ENCODE assay signal across 25 mouse cellular contexts in genomic region chr3:151390912-151391311, GRCm38 (mm10). TPM values are rescaled to one million over a fixed set of nuclear protein-coding genes. Genes with fewer than 3 reads are reported as not detected.
DNase-seq lines count a peak whose midpoint lies in the region; ATAC-seq and TF ChIP-seq lines count a peak whose summit lies in the region.
"Had no signal": no experiment of that assay in that cellular context is flagged by ENCODE, and none has a peak within 500 bp of the region (broad histone marks: within the 10 kb centered on the region; RNA-seq: fewer than 3 reads in every experiment).

No protein-coding gene starts in this region.

- H3K27ac ChIP-seq in kidney, adult 2 months (ENCODE audit: insufficient read depth, low read depth, low read length) = 0 out of 2 replicates have a peak overlapping the region, but pooled peaks have one; percentile 9
- H3K27ac ChIP-seq in lung, embryonic 16.5 days (ENCODE audit: low read length) = no peak overlapping the region
- H3K27ac ChIP-seq in midbrain, postnatal 0 days (ENCODE audit: low read depth, low read length) = no peak overlapping the region
- H3K27ac ChIP-seq in forebrain, embryonic 16.5 days (ENCODE audit: low read length) = no peak overlapping the region
- H3K27ac ChIP-seq: embryonic facial prominence, embryonic 10.5 days; embryonic facial prominence, embryonic 12.5 days; forebrain, embryonic 13.5 days; forebrain, embryonic 15.5 days had no signal

- no peak overlapping the region for H3K9ac ChIP-seq in lung, embryonic 16.5 days (ENCODE audit: low read length)
- H3K9ac ChIP-seq in midbrain, postnatal 0 days (replicated peaks; ENCODE audit: low read length, poor library complexity, severe bottlenecking) = no peak overlapping the region
- no peak overlapping the region for H3K9ac ChIP-seq in forebrain, embryonic 16.5 days (replicated peaks; ENCODE audit: low read depth, low read length)
- H3K9ac ChIP-seq: embryonic facial prominence, embryonic 12.5 days; forebrain, embryonic 13.5 days; forebrain, embryonic 15.5 days had no signal

- H3K4me3 ChIP-seq in kidney, adult 2 months (ENCODE audit: insufficient read depth, low read depth, low read length) = no peak overlapping the region
- no peak overlapping the region for H3K4me3 ChIP-seq in lung, embryonic 16.5 days (ENCODE audit: low read length)
- H3K4me3 ChIP-seq in myocyte = no peak overlapping the region
- H3K4me3 ChIP-seq in midbrain, postnatal 0 days (ENCODE audit: low read depth, low read length) = no peak overlapping the region
- H3K4me3 ChIP-seq in forebrain, embryonic 16.5 days (replicated peaks; ENCODE audit: low read length) = no peak overlapping the region
- H3K4me3 ChIP-seq: embryonic facial prominence, embryonic 10.5 days; embryonic facial prominence, embryonic 12.5 days; forebrain, embryonic 13.5 days; forebrain, embryonic 15.5 days had no signal

- H3K4me1 ChIP-seq in kidney, adult 2 months (ENCODE audit: control insufficient read depth, insufficient read depth, low read length) = no peaks in the 10 kb centered on the region
- H3K4me1 ChIP-seq in lung, embryonic 16.5 days (replicated peaks; ENCODE audit: control insufficient read depth, insufficient read depth, low read length) = no peaks in the 10 kb centered on the region
- no peaks in the 10 kb centered on the region for H3K4me1 ChIP-seq in midbrain, postnatal 0 days (ENCODE audit: insufficient read depth, low read length)
- H3K4me1 ChIP-seq in forebrain, embryonic 16.5 days (replicated peaks; ENCODE audit: control insufficient read depth, insufficient read depth, low read length) = no peaks in the 10 kb centered on the region
- H3K4me1 ChIP-seq: embryonic facial prominence, embryonic 10.5 days; embryonic facial prominence, embryonic 12.5 days; forebrain, embryonic 13.5 days; forebrain, embryonic 15.5 days had no signal

- H3K79me2 ChIP-seq in myocyte (ENCODE audit: control insufficient read depth, insufficient read depth) = no peaks in the 10 kb centered on the region

- no peak for DNase-seq in kidney, adult 2 months
- no peak for DNase-seq in kidney, adult 11 months
- DNase-seq in lung, adult 18-20 months = no peak
- peak; percentile 13 for DNase-seq in 3T3-L1 (ENCODE audit: low read depth, low spot score)
- DNase-seq in midbrain, postnatal 0 days (ENCODE audit: low spot score) = no peak
- DNase-seq: adrenal gland, adult 8-10 months; adrenal gland, postnatal 14 days; adrenal gland, postnatal 36 days; cerebellum, adult 11-12 months; cerebellum, adult 2 months; cerebellum, adult 9-10 months; cerebellum, postnatal 10 days; cerebellum, postnatal 25 days had no signal

- TF ChIP-seq CTCF in kidney, adult 2 months (conservative IDR thresholded peaks at IDR 0.05; ENCODE audit: insufficient read depth, insufficient read length, low read depth, low read length) = no peak
- TF ChIP-seq CTCF in midbrain, postnatal 0 days (IDR thresholded peaks at IDR 0.05) = no peak

- H3ac ChIP-seq in myocyte (ENCODE audit: control insufficient read depth, insufficient read length) = no peak overlapping the region

- H3K36me3 ChIP-seq in kidney, adult 2 months (ENCODE audit: control insufficient read depth, insufficient read depth, low read length) = no peaks in the 10 kb centered on the region
- H3K36me3 ChIP-seq in lung, embryonic 16.5 days (ENCODE audit: control insufficient read depth, insufficient read depth, low read length) = no peaks in the 10 kb centered on the region
- H3K36me3 ChIP-seq in myocyte (ENCODE audit: control insufficient read depth, insufficient read depth) = no peaks in the 10 kb centered on the region
- no peaks in the 10 kb centered on the region for H3K36me3 ChIP-seq in midbrain, postnatal 0 days (ENCODE audit: insufficient read depth, low read length)
- no peaks in the 10 kb centered on the region for H3K36me3 ChIP-seq in forebrain, embryonic 16.5 days (ENCODE audit: control insufficient read depth, insufficient read depth)
- H3K36me3 ChIP-seq: embryonic facial prominence, embryonic 10.5 days; embryonic facial prominence, embryonic 12.5 days; forebrain, embryonic 15.5 days; G1E had no signal

- no peaks in the 10 kb centered on the region for H3K9me3 ChIP-seq in lung, embryonic 16.5 days (ENCODE audit: control insufficient read depth, low read length)
- H3K9me3 ChIP-seq in midbrain, postnatal 0 days (ENCODE audit: low read length) = no peaks in the 10 kb centered on the region
- H3K9me3 ChIP-seq in forebrain, embryonic 16.5 days (ENCODE audit: control insufficient read depth, low read length) = no peaks in the 10 kb centered on the region
- H3K9me3 ChIP-seq: embryonic facial prominence, embryonic 10.5 days; embryonic facial prominence, embryonic 12.5 days; forebrain, embryonic 13.5 days; forebrain, embryonic 15.5 days had no signal

- H3K4me2 ChIP-seq in lung, embryonic 16.5 days (ENCODE audit: low read depth, low read length) = no peak overlapping the region
- H3K4me2 ChIP-seq in myocyte (ENCODE audit: low read depth) = no peak overlapping the region
- H3K4me2 ChIP-seq in midbrain, postnatal 0 days (ENCODE audit: low read depth, low read length, poor library complexity, severe bottlenecking) = no peak overlapping the region
- H3K4me2 ChIP-seq in forebrain, embryonic 16.5 days (ENCODE audit: low read length) = no peak overlapping the region
- H3K4me2 ChIP-seq: embryonic facial prominence, embryonic 12.5 days; forebrain, embryonic 13.5 days; forebrain, embryonic 15.5 days had no signal

- no peaks in the 10 kb centered on the region for H3K27me3 ChIP-seq in kidney, adult 2 months (replicated peaks; ENCODE audit: control insufficient read depth, insufficient read depth, low read length)
- H3K27me3 ChIP-seq in lung, embryonic 16.5 days (ENCODE audit: control insufficient read depth, insufficient read depth, low read depth, low read length) = no peaks in the 10 kb centered on the region
- no peaks in the 10 kb centered on the region for H3K27me3 ChIP-seq in myocyte (ENCODE audit: control insufficient read depth, insufficient read depth, insufficient read length)
- no peaks in the 10 kb centered on the region for H3K27me3 ChIP-seq in midbrain, postnatal 0 days (ENCODE audit: insufficient read depth, low read length)
- no peaks in the 10 kb centered on the region for H3K27me3 ChIP-seq in forebrain, embryonic 16.5 days (replicated peaks; ENCODE audit: control insufficient read depth, insufficient read depth, low read length)
- H3K27me3 ChIP-seq: CH12.LX; embryonic facial prominence, embryonic 12.5 days; forebrain, embryonic 13.5 days; forebrain, embryonic 15.5 days; Patski had no signal

- peak; percentile 56 for ATAC-seq in lung, embryonic 16.5 days (ENCODE audit: low read depth)
- no peak for ATAC-seq in midbrain, postnatal 0 days (ENCODE audit: low FRiP score)
- ATAC-seq in forebrain, embryonic 16.5 days = no peak
- ATAC-seq: activated CD4-positive, CD25-positive, alpha-beta regulatory T cell, adult 4 months; CD4-positive, CD25-positive, alpha-beta regulatory T cell, adult 4 months; forebrain, embryonic 13.5 days; forebrain, embryonic 15.5 days; Patski had no signal

- TF ChIP-seq POLR2A in kidney, adult 2 months (IDR thresholded peaks at IDR 0.05; ENCODE audit: low read depth, low read length) = no peak
- TF ChIP-seq POLR2A in myocyte (IDR thresholded peaks at IDR 0.05; ENCODE audit: insufficient read length, low read depth) = no peak

TF ChIP-seq in myocyte, 11 proteins besides CTCF, POLR2A, EP300 and RAD21:
- TF ChIP-seq USF1 (IDR thresholded peaks at IDR 0.05; ENCODE audit: low read depth) (peak; percentile 51), TCF3 (IDR thresholded peaks at IDR 0.05; ENCODE audit: insufficient read length, low read depth) (no peak), SRF (IDR thresholded peaks at IDR 0.05; ENCODE audit: control insufficient read depth, insufficient read length, low read depth) (no peak)
TF ChIP-seq in myocyte: peak in this region for 1.

RNA-seq across cellular contexts. Expression of gene Adgrl4, which starts 46.8 kb away (rescaled TPM):
- polyA plus RNA-seq in kidney, adult 2 months (2012; rRNA removed) = 27.1 and 35.1 TPM in 2 replicates
- polyA plus RNA-seq in lung, embryonic 16.5 days (2015; fragmentation: Nextera tagmentation; extraction: Ambion mirVana) = 23.9 and 25.0 TPM in 2 replicates
- not detected for polyA plus RNA-seq in myocyte (2012; fragmentation: generic; extraction: Trizol)
- 23.2 and 31.2 TPM in 2 replicates for total RNA-seq in midbrain, postnatal 0 days (2014; rRNA removed)
- polyA plus RNA-seq in midbrain, postnatal 0 days (2015; fragmentation: Nextera tagmentation; extraction: Ambion mirVana) = 13.2 and 13.9 TPM in 2 replicates
- 14.3 and 19.7 TPM in 2 replicates for polyA plus RNA-seq in forebrain, embryonic 16.5 days (2015; fragmentation: Nextera tagmentation; extraction: Ambion mirVana)
- total RNA-seq: CH12.LX had no signal
- polyA plus RNA-seq: activated CD4-positive, CD25-positive, alpha-beta regulatory T cell, adult 4 months; CD4-positive, CD25-positive, alpha-beta regulatory T cell, adult 4 months; G1E; Patski had no signal

Comparison
In these comparisons a context has a peak if more than half of its experiments do, and no peak if none do; other contexts are left out.
1. RNA of gene Adgrl4, which starts 46.8 kb away (polyA plus RNA-seq): 27.1 to 35.1 TPM in kidney, adult 2 months, 23.9 to 25.0 TPM in lung, embryonic 16.5 days, 14.3 to 19.7 TPM in forebrain, embryonic 16.5 days and 13.2 to 13.9 TPM in midbrain, postnatal 0 days; not detected in myocyte (single experiment); every median in the first group is over 10 times any median in the second.